Mouse (Mus musculus) liver, embryonic 14.5 days (tissue): ENCODE measurements around the gene Hist1h1d.

Source experiments
- CTCF ChIP-seq: IDR thresholded peaks from 2 replicates; pipeline ENCODE4 v1.5.1; 2016; ENCODE audit warnings: antibody characterized with exemption, low read depth, control low read depth
- EP300 ChIP-seq: IDR thresholded peaks from 2 replicates; pipeline ENCODE4 v1.6.1; 2016; ENCODE audit warnings: antibody characterized with exemption, low read depth

DNA sequence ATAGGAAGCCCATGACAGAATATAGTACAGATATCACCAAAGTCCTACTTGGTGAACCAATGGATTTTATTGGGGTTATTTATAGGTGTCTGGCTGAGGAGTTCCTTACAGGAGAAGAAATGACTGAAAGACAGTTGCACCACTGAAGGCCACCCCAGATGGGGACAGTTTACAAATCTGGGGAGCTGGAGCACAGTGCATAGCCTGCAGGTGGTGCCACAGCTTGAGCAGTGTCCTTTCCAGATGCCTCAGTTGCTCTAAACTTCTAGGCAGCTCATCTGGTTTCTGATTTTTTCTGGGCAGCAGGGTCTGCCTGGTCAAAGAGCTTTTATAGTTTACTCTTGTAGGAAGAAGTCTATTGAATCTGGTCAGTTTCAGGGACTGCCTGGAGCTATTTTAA is 56.8 kb downstream of the Hist1h1d start:
- TF ChIP-seq CTCF (peak; percentile 42), EP300 (no peak)
